Mouse (Mus musculus): ENCODE data around the gene Gprasp1.
"Not testable (repeated sequence)": the region's sequence is repeated elsewhere in the genome, so short reads cannot be mapped to it uniquely, and the experiment has no call there.

Gene Gprasp1

DNA sequence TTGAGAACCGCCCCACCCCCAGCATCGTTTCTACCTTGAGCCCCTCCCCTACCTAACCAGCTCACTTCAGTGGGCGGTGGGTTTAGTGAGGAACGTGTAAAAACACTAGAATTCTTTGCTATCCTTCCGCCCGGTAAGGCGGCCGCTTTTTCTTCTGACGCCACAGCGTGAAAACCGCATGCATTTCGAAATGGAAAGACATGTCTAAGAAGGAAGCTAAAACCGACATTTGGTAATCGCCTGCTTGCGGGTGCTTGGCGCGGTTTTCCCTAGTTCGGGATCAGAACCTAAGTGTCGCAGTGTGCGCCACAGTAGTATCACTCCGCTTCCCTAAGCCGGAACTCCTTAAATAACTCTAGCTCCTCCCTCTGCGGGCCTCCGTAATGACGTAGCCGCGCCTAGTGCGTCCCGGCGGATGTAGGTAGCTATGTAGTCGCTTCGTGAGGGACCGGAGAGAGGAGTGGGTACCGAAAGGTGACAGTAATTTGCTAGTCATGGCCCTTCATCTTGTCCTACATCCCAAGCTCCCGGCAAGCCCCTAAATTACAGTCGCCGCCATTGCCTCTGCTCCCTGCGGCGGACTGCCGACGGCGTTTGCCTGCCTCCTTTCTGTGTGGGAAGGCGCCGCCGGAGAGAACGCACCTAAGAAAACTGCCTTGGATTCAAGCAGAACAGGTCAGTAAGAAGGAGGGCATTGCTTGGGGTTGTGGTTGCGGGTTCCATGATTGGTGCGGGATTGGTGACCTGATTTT lies at the start of gene Gprasp1, which contains the start of gene Armcx5:
Gene Gprasp1, plus strand, starts transcription at position 430 of the 752 bp plus-strand sequence.
Gene Armcx5, plus strand, starts transcription at position 430 of the 752 bp plus-strand sequence.
- peak; percentile 78 to 83 for DNase-seq (ENCODE audit: low spot score in 2 of 2)

DNA sequence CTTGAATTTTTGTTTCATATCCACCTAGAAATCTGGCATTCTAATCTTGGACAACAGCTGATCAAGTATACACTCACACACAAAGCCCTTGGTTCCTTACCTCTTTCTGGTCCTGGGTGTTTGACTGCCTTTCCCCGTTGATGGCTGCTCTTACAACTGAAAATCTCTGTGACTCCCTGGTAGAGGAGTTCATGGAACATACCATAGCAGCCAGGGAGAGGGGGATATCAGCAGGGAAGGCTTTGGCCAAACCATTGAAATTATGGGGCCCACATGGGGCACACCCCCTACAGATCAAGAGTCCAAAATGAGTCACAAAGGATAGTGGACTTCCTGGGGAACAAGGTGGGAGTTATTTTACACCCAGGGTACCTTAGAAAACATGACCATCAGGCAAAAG lies 48.9 kb upstream of the Gprasp1 start, which contains the start of gene Tcp11x2:
Gene Tcp11x2, minus strand, starts transcription at position 158 of the 400 bp plus-strand sequence.
- no peak for DNase-seq (ENCODE audit: low spot score in 2 of 2)

DNA sequence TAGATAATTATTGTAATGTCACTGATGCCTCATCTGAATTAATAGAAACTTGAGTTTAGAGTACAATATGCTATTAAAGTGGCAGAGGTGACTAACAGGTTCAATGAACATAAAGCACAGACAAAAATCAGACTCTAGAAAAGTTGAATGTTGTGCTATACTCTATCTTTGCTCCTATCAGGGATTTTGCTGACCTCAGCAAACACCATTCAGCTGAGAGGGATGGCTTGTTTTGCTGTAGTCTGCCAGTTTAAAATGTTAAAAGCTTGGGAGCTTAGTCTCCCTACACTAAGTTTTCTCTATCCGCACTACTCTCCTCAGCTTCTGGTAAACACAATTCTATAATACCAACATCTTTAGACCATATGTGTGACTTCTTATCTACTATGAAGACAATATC lies 39.4 kb upstream of the Gprasp1 start:
- DNase-seq (ENCODE audit: low spot score in 2 of 2), result no peak

DNA sequence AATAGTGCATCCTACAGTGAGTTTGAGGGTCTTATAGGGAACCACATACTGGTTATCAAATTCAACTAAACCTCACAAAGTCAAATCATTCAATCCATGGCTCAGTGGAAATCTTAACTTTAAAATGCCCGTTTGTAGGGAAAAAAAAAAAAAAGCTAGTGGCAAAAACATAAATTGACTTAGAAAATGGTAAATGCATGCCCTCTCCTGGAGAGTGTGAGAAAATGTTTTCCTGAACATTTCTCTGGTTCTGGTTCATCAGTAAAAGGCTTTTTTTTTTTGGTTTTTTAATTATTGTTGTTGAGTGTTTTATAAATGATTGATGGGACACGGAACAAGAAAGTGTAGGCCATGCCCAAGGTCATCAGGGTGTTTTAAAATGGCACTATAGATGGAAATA lies 38.2 kb upstream of the Gprasp1 start:
- DNase-seq (ENCODE audit: low spot score in 2 of 2), result no peak

DNA sequence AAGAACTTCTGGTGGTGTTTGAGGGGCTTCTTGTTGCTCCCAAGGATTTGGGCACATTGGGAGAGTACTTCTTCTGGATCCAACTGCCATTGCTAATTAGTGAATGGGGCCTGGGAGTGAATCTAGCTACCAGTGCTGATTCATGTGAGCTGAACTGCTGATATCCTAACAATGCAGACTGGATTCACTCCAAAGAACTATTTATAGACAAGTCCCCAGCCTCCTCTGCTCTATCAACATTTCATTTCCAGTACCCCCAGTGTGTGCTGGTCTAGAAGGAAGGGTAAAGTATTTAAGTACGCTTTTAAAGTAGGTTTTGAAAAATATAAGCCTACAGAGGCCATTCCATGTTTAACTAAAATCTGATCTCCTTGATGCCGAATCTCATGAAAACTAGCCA lies 29.7 kb upstream of the Gprasp1 start:
- no peak for DNase-seq (ENCODE audit: low spot score in 2 of 2)

DNA sequence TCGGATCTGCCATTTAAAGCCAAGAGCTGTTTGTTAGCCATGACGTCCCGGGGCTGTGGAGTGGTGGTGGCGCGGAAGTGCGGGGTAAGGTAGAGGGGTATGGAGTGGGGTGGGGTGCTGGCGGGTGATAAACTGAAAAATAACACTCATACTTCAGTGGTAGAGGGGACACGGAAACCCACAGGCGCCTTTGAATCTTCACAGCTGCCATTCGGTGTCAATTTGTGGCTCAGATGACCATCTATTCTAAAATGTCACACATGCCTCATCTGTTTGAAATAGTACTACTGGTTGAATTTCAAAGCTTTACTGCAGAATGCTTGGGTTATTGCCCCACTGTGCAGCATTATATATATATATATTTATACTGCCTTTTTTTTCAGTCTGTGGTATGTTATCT lies 17.4 kb upstream of the Gprasp1 start, which contains the start of gene Tmsb15a:
Gene Tmsb15a, minus strand, starts transcription at position 101 of the 400 bp plus-strand sequence.
- no peak for DNase-seq (ENCODE audit: low spot score in 2 of 2)

DNA sequence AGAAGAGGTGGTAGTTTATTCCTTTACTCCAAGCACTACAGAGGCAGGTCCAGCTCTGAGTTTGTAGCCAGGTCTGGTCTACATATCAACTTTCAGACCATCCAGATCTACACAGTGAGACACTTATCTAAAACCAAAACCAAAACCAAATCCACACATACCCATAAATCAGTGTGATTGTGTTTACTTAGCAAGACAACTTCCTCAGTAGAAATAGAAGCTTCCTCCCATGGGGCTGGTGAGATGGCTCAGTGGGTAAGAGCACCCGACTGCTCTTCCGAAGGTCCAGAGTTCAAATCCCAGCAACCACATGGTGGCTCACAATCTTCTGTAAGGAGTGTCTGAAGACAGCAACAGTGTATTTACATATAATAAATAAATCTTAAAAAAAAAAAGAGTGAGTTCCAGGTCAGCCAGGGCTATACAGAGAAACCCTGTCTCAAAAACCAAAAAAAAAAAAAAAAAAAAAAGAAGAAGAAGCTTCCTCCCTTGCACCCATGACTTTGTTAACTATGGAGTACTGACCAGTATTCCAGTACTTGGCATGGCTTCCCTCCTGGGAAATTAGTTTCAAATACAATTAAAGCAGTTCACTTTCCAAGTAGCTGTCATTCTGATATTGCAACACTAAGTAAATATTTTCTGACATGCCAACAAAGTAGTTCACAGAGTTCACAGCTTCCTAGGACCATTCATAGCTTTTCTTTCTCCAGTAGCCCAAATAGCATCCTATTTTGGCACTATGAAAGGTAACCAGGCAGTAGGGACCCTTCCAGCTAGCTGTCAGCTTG lies 3.6 kb upstream of the Gprasp1 start:
- DNase-seq (ENCODE audit: low spot score in 2 of 2), result no peak

DNA sequence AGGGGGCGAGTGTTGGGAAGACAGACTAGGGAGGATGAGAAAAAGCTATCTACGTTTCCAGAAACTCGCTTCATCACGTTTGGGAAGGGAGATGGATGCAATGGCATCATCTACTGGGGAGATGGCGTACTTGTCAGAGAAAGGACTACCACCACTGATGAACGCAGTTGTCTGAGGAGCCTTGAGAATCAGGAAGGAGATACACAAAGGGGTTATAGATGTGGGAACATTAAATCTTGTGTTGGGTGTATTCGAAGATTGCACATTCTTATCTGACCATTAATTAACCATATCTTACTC lies 473 bp downstream of the Gprasp1 start:
- no peak for DNase-seq (ENCODE audit: low spot score in 2 of 2)

DNA sequence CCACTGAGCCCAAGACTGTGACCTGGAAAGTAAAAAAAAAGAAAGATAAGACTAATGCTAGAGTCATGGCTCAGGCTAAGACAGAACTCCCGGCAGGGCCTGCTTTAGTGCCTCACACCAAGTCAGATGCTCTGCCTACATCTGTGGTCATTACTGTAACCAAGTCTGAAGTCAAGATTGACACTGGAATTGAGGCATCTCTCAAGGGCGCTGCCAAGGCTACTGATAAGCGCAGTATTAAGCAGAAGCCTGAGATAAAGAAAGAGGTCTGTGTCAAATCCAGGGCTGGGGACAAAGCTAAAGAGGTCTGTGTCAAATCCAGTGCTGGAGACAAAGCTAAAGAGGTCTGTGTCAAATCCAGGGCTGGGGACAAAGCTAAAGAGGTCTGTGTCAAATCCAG lies 2.8 kb downstream of the Gprasp1 start:
- DNase-seq (ENCODE audit: low spot score in 2 of 2), result not testable (repeated sequence)

DNA sequence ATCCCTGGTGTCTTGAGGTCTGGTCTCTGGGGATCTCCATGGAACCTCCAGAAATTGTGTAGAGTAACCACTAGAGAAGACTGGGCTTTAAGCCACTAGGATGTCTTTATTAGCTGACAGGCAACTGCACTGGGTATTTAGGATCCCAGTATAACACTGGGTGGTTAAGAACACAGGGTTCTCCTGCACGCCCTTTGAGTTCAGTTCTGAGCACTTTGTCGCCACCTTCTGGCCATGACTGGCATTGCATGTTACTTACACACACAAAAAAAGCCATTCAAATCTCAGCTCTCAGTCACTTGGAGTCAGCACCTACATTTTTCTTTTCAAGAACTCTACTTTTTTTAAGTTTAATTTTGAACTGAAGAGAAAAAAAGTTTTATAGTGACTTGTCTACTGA lies 10.3 kb downstream of the Gprasp1 start:
- DNase-seq (ENCODE audit: low spot score in 2 of 2), result peak; percentile 24 to 64

DNA sequence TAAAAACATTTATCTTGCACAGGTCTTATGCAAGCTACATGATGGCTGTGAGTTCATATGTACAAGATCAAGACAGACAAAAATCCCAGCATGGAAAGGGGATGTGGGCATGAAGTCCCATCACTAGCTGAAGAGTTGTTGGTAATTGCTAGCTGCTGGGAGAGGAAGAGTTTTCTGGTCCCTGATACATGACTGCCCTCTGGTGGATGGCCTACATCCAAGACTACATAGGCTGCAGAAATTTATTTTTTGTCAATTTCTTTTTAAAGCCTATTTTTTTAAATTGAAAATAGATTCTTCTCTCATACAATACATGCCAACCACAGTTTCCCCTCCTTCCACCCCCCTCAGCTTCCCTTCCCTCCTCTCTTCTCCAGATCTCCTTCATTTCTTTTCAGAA lies 19.2 kb downstream of the Gprasp1 start:
- no peak for DNase-seq (ENCODE audit: low spot score in 2 of 2)

DNA sequence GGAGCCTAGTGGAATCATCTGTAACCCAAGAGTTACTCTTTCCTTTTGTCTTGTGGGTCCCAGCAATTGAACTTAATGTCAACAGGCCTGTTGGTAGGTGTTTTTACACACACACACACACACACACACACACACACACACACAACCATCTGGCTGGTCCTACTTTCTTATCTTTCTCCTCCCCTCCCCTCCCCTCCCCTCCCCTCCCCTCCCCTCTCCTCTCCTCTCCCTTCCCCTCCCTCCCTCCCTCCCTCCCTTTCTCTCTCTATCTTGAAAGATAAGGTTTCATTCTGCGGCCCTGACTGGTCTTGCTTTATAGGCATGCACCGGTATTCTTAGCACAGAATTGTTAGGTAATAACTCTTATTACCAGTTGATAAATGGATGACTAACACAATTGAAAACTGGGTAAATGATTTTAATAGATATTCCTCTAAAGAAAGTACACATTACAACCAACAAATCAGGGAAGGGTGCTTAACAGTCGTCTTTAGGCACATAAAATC lies 25.6 kb downstream of the Gprasp1 start:
- DNase-seq (ENCODE audit: low spot score in 2 of 2), result no peak

DNA sequence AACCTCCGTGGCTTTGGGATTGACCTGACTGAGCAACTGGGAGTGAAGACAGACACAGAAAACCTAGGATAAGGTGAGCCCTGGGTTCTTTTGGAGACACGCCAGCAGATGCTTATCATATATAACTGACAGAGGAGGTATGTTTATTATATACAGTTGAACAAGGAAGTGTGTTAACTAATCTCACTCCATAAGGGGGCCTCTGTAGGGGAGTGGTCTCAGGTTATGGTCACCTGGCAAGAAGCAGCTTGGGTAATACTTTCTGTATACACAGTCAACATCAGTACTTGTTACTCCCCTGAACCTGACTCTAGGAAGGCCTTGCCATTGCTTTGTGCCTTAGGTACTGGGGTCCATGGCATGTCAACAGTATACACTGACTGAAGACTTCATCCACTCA lies 26.0 kb downstream of the Gprasp1 start:
- DNase-seq (ENCODE audit: low spot score in 2 of 2), result no peak

DNA sequence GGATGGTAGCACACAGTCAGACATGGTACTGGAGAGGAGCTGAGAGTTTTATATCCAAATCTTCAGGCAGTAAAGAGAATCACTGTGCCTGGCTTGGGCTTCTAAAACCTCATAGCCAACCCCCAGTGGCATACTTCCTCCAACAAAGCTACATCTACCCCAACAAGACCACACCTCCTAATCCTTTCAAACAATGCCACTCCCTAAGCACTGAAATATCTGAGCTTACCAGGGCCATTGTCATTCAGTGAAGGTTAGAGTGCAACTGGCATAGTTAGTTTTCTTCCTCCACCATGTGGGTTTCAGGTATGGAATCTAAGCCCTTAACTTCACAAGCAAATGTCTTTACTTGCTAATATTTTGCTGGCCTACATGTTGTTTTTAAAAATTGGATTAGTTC lies 49.0 kb downstream of the Gprasp1 start:
- DNase-seq (ENCODE audit: low spot score in 2 of 2), result no peak

DNA sequence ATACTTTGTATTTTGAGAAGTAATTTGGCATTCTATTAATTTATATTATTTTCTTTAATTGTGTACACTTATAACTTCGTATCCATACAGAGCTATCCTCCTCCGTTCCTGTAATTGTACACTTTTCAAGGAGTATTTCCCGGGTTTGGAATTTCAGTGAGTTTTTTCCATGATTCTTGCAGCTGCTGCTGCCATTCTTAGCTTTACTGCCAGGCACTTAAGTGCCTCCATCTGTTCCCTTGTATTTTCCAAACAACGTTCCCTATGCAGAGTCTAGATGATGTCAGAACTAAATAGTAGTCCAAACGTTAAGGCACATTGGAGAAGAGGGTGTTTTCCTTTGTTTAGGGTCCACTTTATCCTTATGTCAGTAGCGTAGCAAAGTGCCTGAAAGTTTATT lies 49.8 kb downstream of the Gprasp1 start:
- DNase-seq (ENCODE audit: low spot score in 2 of 2), result no peak

DNA sequence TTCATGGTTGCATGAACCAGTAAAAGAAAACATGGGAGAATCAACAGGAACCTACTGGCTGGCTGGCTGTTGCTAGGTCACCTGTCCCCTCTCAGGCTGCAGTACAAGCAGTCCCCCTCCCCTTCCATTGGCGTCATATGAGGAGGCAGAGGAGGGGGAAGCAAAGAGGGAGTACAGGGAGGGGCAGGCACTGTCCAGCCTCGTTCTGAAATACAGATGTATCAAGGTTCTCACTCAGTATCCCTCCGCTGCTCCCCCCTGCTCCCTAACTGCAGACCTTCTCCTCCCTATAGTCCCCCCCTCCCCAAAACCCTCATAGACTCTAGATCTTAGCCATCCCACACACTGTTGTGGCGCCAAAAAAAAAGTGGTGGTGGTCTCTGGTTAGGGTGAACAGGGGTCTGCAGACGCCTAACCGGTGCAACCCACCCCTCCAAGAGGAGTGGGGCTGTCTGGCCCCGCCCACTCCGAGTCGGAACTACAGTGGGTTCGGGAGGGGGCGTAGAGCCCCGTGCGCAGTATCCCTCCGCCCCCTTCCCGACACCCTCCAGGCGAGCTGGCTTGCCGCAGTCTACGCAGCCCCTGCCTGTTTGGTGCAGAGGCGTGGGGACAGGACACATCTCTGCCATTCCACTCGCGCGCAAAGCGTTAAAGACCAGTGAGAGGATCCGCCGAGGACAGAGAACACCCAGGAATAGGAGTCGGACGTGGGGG lies 53.2 kb downstream of the Gprasp1 start:
- peak; percentile 60 to 63 for DNase-seq (ENCODE audit: low spot score in 2 of 2)

DNA sequence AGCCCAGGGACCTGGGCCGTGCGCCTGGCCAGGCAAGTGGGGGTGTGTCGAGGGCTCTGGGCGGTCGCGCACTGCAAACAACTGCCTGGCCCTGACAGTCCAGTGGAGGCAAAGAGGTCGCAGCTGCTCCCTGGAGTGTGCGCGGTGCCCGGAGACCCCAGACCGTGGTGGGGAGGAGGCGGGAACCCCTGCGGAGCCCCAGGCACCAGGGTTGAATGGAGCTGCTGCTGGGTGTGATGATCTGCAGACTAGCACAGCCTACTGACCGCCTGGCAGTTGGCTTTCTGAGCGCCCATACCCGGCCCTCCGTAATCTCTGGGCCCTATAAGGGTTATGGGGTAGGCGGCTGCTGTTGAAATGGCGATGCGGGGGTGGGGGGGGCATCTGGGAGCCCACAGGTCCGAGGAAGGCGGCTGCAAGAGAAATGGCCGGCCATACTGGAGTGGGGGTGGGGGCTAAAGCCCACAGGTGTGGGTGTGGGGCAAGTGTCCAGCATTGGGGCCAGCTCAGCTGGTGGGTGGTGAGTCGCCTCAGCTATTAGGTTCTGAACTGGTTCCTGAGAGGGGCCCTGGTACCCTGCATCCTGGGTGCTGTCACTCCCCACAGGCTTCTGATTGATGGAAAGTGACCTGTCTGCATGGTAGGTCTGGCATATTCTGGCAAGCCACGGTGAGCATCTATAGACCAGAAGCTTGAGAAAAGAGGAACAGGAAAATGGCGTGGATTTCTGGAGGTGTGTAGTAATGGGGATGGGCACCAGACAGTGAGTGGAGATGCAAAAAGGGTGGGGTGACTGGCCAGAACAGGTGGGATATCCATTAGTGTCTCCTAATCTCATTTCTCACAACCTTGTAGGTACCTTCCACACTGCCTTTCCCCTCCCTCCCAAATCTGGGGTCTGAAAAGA lies 54.0 kb downstream of the Gprasp1 start:
- not testable (repeated sequence) for DNase-seq (ENCODE audit: low spot score in 2 of 2)

DNA sequence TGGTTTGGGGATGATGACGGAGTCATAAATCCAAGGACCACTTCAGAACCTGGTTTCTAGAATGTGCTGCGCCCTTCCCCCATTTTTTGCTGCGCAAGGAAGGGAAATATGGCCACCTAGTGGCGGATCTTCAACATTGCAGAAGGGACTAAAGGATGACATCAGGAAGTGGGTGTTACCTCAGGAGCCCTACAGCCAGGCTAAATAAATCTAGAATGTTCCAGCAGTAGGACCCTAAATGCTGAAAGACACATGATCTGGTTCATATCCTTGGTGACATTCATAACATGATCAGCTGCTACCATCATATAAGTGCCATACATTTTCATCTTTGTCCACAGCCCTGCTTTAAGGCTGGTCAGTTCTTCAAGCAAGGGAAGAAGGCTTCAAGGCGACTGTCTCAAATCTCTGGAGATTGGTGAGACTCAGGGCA lies 54.7 kb downstream of the Gprasp1 start, which contains the start of gene Bhlhb9:
Gene Bhlhb9, plus strand, starts transcription at position 383 of the 433 bp plus-strand sequence.
- peak; percentile 48 to 51 for DNase-seq (ENCODE audit: low spot score in 2 of 2)

DNA sequence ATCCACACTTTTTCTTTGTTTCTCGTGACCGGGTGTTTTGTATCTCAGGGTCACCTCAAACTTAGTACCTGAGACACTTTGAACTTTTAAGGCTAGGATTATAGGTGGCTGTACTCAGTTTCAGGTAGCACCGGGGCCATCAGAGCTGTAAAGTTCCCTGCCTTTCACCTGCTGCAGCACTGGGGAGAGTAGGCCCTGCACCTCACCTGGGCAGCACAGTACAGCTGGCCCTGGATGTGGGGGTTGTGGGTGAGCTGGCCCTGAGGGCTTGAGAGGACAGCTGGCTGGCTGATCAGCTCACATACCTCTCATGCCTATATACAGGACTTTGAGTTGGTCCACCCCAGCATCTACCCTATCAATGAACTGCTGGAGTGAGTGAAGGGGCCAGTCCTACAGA lies 61.6 kb downstream of the Gprasp1 start:
- no peak for DNase-seq (ENCODE audit: low spot score in 2 of 2)

DNA sequence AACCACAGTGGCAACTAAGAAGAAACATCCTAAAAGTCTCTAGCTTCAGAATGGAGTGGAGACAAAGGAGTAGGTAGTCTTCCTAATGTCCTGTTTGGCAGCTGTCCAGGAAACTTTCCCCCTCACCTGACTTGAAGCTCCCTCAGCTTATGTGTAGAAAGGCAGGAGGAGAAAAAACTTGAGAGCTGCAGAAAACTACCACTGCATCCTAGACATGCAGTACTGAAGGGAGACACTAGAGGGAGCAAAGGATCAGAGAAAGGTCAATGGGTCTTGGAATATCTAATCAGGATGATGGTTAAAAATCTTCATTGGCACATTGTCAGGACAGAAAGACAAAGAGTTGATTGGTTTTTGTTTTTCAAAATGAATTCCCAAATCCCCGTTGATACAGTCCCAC lies 63.2 kb downstream of the Gprasp1 start:
- DNase-seq (ENCODE audit: low spot score in 2 of 2), result no peak

DNA sequence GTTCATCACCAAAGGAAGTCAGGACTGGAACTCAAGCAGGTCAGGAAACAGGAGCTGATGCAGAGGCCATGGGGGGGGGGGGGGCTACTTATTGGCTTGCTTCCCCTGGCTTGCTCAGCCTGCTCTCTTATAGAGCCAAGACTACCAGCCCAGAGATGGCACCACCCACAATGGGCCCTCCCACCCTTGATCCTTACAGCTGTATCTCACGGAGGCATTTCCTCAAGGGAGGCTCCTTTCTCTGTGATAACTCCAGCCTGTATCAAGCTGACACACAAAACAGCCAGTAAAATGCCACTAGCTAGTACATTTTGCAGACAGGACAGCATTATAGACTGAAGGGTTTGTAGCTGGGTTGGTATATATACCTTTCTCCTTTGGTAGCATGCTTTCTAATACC lies 93.4 kb downstream of the Gprasp1 start:
- DNase-seq (ENCODE audit: low spot score in 2 of 2), result not testable (repeated sequence)

Measured in frontal cortex, postnatal 14 days (tissue).